ENCODE assay signal across 24 mouse cellular contexts in the genomic region with DNA sequence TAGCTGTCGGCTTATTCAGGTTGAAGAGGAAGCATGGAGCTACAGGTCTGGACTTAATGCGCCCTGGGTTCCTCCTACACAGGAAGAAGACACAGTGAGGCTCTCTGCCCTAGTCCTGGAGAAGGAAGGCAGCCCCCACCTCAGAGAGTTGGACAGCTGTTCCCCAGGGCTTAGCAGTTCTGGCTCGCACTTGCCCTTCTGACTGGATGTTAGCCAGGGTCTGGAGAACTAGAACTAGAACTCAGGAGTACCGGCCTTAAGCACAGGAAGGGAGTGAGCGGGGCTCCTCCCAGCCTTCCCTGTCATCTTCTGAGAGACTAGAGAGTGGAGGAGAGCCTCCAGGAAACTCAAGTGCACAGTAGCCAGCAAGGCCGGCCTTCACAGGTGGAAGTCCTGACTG.
DNase-seq lines count a peak whose midpoint lies in the region; ATAC-seq lines count a peak whose summit lies in the region.
"Had no signal": no experiment of that assay in that cellular context is flagged by ENCODE, and none has a peak within 500 bp of the region (broad histone marks: within the 10 kb centered on the region; RNA-seq: fewer than 3 reads in every experiment).

No protein-coding gene starts in this region.

- H3K9me3 ChIP-seq in heart, embryonic 11.5 days (replicated peaks; ENCODE audit: control insufficient read depth, low read length): no peaks in the 10 kb centered on the region
- no peaks in the 10 kb centered on the region for H3K9me3 ChIP-seq in neural tube, embryonic 13.5 days
- no peaks in the 10 kb centered on the region for H3K9me3 ChIP-seq in heart, embryonic 10.5 days
- no peaks in the 10 kb centered on the region for H3K9me3 ChIP-seq in neural tube, embryonic 15.5 days (replicated peaks)
- H3K9me3 ChIP-seq: heart, embryonic 15.5 days; hindbrain, embryonic 13.5 days; liver, embryonic 15.5 days; stomach, embryonic 15.5 days had no signal

- no peak overlapping the region for H3K4me2 ChIP-seq in heart, embryonic 11.5 days
- H3K4me2 ChIP-seq in neural tube, embryonic 13.5 days: peak overlapping the region; percentile 6; the same call in 1 of the 2 replicates
- H3K4me2 ChIP-seq in neural tube, embryonic 15.5 days: 0 out of 2 replicates have a peak overlapping the region, but pooled peaks have one; percentile 3
- H3K4me2 ChIP-seq: heart, embryonic 15.5 days; hindbrain, embryonic 13.5 days; liver, embryonic 15.5 days; midbrain, embryonic 11.5 days; stomach, embryonic 15.5 days had no signal

- H3K27ac ChIP-seq in heart, embryonic 11.5 days (ENCODE audit: low read depth, low read length): no peak overlapping the region
- 0 out of 2 replicates have a peak overlapping the region, but pooled peaks have one; percentile 28 for H3K27ac ChIP-seq in neural tube, embryonic 13.5 days (replicated peaks)
- peak overlapping the region; percentile 37; the same call in 1 of the 2 replicates for H3K27ac ChIP-seq in heart, embryonic 10.5 days
- H3K27ac ChIP-seq in neural tube, embryonic 15.5 days (replicated peaks): 0 out of 2 replicates have a peak overlapping the region, but pooled peaks have one; percentile 18
- H3K27ac ChIP-seq: gastrocnemius, adult 2 months; heart, embryonic 15.5 days; hindbrain, embryonic 13.5 days; liver, embryonic 15.5 days; macrophage; stomach, embryonic 15.5 days had no signal

- H3K4me3 ChIP-seq in heart, embryonic 11.5 days (ENCODE audit: low read depth, low read length): no peak overlapping the region
- H3K4me3 ChIP-seq in neural tube, embryonic 13.5 days: no peak overlapping the region
- H3K4me3 ChIP-seq in heart, embryonic 10.5 days: no peak overlapping the region
- H3K4me3 ChIP-seq in neural tube, embryonic 15.5 days (replicated peaks): no peak overlapping the region
- H3K4me3 ChIP-seq: gastrocnemius, adult 2 months; heart, embryonic 15.5 days; hindbrain, embryonic 13.5 days; liver, embryonic 15.5 days; stomach, embryonic 15.5 days had no signal

- H3K9ac ChIP-seq in heart, embryonic 11.5 days (ENCODE audit: low read depth, low read length): no peak overlapping the region
- no peak overlapping the region for H3K9ac ChIP-seq in neural tube, embryonic 13.5 days
- no peak overlapping the region for H3K9ac ChIP-seq in neural tube, embryonic 15.5 days (replicated peaks)
- H3K9ac ChIP-seq: heart, embryonic 15.5 days; hindbrain, embryonic 13.5 days; liver, embryonic 15.5 days; stomach, embryonic 15.5 days had no signal

- peaks cover 62% of the 10 kb centered on the region for H3K4me1 ChIP-seq in heart, embryonic 11.5 days (ENCODE audit: control insufficient read depth, insufficient read depth, low read length)
- H3K4me1 ChIP-seq in neural tube, embryonic 13.5 days (replicated peaks): peaks cover 64% of the 10 kb centered on the region
- peaks cover 89% of the 10 kb centered on the region for H3K4me1 ChIP-seq in heart, embryonic 10.5 days
- peaks cover 39% of the 10 kb centered on the region for H3K4me1 ChIP-seq in neural tube, embryonic 15.5 days

- H3K36me3 ChIP-seq in heart, embryonic 11.5 days (ENCODE audit: control insufficient read depth, insufficient read depth, low read length): no peaks in the 10 kb centered on the region
- H3K36me3 ChIP-seq in neural tube, embryonic 13.5 days: no peaks in the 10 kb centered on the region
- no peaks in the 10 kb centered on the region for H3K36me3 ChIP-seq in heart, embryonic 10.5 days
- H3K36me3 ChIP-seq in neural tube, embryonic 15.5 days: no peaks in the 10 kb centered on the region
- H3K36me3 ChIP-seq: heart, embryonic 15.5 days; hindbrain, embryonic 13.5 days; liver, embryonic 15.5 days; stomach, embryonic 15.5 days had no signal

- WGBS in heart, embryonic 11.5 days (ENCODE audit: insufficient replicate concordance): 56% methylated on average over 6 of the region's 6 CpGs
- WGBS in neural tube, embryonic 13.5 days: 57% methylated on average over 6 of the region's 6 CpGs
- WGBS in heart, embryonic 10.5 days: 53% methylated on average over 6 of the region's 6 CpGs
- 70% methylated on average over 6 of the region's 6 CpGs for WGBS in neural tube, embryonic 15.5 days

- no peaks in the 10 kb centered on the region for H3K27me3 ChIP-seq in heart, embryonic 11.5 days (ENCODE audit: control insufficient read depth, insufficient read depth, low read length)
- H3K27me3 ChIP-seq in neural tube, embryonic 13.5 days: peaks cover 48% of the 10 kb centered on the region
- peaks cover 20% of the 10 kb centered on the region for H3K27me3 ChIP-seq in heart, embryonic 10.5 days (ENCODE audit: insufficient read depth, poor library complexity, severe bottlenecking)
- H3K27me3 ChIP-seq in neural tube, embryonic 15.5 days (replicated peaks): peaks cover 22% of the 10 kb centered on the region
- H3K27me3 ChIP-seq: CH12.LX; heart, embryonic 15.5 days had no signal

- peak; percentile 42 to 49 for DNase-seq in heart, adult 9 months (ENCODE audit: low spot score in 2 of 2)
- DNase-seq in neural tube, embryonic 10.5 days (ENCODE audit: extremely low spot score, low spot score): no peak
- no peak for DNase-seq in heart, embryonic 10.5 days (ENCODE audit: low spot score)
- DNase-seq in adrenal gland, adult 18-20 months (ENCODE audit: low spot score in 2 of 2): no peak
- DNase-seq: adrenal gland, postnatal 10 days; cerebellum, adult 2 months; cerebellum, postnatal 36 days; gastrocnemius, adult 2 months; kidney, adult 8-10 months; kidney, postnatal 14 days; left cerebral cortex, postnatal 4 days; liver had no signal

- ATAC-seq in heart, embryonic 11.5 days (replicated peaks; ENCODE audit: insufficient number of reproducible peaks, low FRiP score, low TSS enrichment): no peak
- ATAC-seq in neural tube, embryonic 13.5 days (ENCODE audit: low read depth): no peak
- no peak for ATAC-seq in neural tube, embryonic 15.5 days (ENCODE audit: low FRiP score)
- ATAC-seq: forebrain, embryonic 14.5 days; lung, postnatal 0 days had no signal

Comparison
In these comparisons a context has a peak if more than half of its experiments do, and no peak if none do; other contexts are left out.
1. DNase-seq: peak in heart, adult 9 months (2 of 2); none in neural tube, embryonic 10.5 days (single experiment), heart, embryonic 10.5 days (single experiment) and adrenal gland, adult 18-20 months (0 of 2).